Mouse (Mus musculus) heart, postnatal 0 days (tissue): ENCODE results near the gene Grm3.

Source experiments
- CTCF ChIP-seq: IDR thresholded peaks from 2 replicates; pipeline ENCODE4 v1.5.1; 2016; ENCODE audit warnings: antibody characterized with exemption, control low read depth, low read depth
- EP300 ChIP-seq: IDR thresholded peaks from 2 replicates; pipeline ENCODE4 v1.6.1; 2016; ENCODE audit warnings: antibody characterized with exemption, low read depth

- TF ChIP-seq CTCF (no peak), EP300 (no peak)
Measured at GRCm38 (mm10) chr5:9511027-9511426, 213.9 kb downstream of the Grm3 start.
